Mouse (Mus musculus) forelimb bud, embryonic 11.5 days (tissue): Measurements from ENCODE around the gene Ankrd65.
"Not testable (repeated sequence)": the region's sequence is repeated elsewhere in the genome, so short reads cannot be mapped to it uniquely, and the experiment has no call there.

Experiments used
- DNase-seq: peaks from one replicate; pipeline ENCODE4 v3.0.0-alpha.2; 2012; ENCODE audit warnings: low read depth, low spot score

Ankrd65 gene

GRCm38 (mm10) chr4:155774971-155775740 lies 15.1 kb upstream of the Ankrd65 start:
- no peak for DNase-seq

DNA sequence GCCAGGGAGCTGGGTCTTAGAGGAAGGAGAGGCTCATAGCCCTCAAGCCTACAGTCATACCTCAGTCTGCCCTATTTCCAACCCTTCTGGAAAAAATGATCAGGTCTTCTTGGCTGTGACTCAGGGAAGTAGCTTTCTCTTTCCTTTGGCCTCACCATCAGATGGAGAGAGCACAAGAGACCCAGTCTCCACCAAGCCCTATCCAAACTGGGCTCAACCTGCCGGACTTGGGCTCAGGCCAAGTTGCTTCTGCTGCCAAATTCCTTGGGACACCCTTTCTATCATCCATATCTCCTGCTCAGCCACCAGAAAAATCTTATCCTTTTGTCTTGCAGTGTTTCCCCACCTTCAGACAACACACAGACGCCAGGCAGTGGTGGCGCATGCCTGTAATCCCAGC lies 14.4 kb upstream of the Ankrd65 start:
- DNase-seq = no peak

DNA sequence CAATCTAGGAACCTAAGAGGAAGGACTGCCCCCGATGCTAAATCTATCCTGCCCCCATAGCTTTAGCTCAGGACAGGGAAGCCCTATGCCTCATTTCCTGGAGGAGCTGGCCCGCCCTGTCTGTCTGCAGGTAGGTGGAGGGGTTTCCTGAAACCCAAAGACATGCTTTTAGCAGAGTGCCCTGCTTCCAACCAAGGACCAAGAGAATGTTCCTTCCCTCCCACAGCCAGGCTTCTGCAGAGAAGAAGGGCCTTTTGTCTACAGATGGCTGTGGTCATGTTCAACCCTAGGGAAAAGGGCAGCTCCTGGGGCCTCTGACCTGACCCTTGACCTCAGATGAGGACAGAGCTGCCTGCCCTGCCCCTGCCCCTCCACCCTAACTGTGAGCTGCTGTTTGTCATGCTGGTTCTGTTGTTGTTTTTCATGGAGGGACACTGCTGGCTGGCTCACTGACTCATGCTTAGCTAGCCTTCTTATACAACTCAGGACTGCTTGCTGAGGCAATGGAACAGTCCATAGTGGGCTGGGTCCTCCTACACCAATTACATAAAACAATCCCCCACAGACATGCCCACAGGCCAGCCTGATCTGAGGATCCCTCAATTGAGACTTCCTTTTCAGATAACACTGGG lies 13.4 kb upstream of the Ankrd65 start:
- no peak for DNase-seq

DNA sequence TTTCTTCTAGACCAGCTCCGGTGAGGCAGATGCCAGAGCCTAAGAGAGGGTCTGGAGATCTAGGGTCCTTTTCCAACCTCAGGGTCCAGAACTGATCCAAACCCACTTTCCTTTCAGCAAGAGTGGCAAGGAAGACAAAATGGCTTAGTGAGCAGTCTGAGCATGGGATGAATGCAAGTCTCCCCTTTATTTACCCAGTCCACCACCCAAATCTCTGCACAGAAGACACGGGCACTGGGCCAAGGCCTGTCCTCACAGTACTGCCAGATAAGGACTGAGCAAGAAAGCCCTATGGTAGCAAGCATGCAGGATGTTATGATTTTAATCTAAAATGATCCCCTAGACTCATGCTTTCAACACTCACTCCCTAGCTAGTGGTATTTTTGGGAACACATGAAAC lies 12.4 kb upstream of the Ankrd65 start:
- DNase-seq = no peak

GRCm38 (mm10) chr4:155779498-155779897 lies 10.7 kb upstream of the Ankrd65 start:
- DNase-seq = no peak

GRCm38 (mm10) chr4:155780895-155781294 lies 9.3 kb upstream of the Ankrd65 start:
- DNase-seq = peak; percentile 45

DNA sequence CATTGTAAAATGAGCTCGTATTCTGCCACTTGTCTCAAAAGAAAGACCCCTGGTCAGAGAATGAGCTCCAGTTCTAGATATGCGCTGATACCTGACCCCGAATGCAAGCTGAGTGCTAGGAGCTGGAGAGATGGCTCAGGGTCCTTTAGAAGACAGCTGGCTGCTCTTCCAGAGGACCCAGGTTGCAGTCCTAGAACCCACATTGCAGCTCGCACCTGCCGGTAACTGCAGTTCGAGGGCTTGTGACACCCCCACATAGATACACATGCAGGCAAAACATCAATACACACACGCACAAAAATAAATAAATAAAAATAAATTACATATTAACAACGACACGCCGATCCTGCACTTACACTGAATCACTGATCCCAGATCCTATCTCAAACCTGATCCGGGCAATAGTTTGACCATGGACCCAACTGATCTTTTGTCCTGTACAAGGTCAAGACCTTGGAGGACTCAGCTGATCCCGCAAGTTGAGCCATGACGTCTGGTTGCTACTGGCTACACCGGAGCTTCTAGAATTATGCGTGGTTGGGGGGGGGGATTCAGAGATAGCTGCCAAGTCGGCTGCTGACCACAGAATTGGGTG lies 6.7 kb upstream of the Ankrd65 start:
- DNase-seq = no peak

DNA sequence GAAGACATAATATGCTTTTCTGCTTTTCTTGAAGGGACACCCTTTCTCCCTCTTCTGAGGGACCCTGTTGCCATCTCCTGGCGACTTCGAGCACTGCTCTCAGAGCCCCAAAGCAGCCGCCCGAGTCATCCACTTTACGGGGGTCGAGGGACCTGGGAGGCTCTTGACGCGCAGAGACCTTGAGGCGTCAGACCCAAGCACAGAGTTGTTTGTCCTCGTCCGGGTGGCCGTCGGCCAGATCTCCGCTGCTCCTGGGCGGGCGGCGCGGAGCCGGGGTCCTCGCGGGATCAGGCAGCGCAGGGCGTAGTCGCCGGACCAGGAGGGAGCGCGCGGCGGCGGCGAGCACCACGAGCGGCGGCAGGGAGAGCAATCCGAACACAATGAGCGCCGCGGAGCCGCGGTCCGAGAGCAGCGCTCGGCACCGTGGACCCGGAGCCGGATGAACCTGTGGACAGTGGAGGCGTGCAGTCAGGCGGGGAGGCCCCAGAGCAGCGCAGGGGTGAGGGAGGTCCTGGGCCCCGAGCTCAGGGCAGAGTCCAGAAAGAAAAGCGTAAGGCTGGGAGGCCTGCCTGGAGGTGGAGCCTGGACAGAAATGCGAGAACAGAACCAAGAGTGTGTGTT lies 6.0 kb upstream of the Ankrd65 start:
- DNase-seq = peak; percentile 74

DNA sequence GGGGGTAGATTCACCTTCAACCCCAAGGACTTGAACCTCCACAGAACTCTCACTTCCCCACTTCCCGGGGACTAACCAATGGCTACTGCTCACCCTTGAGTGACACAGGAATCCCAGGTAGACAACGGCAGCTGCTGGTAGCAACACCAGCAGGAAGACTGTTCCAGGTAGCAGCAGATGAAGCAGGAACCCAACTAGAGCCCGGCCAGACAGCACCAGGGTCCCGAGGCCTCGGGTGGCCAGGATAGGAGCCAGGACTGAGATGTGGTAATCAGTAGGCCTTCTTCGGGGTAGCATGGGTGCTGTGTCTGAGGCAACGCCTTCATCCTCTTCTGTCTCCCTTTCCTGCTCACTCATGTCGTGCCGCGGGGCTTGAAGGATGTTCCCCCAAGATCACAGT lies 5.0 kb upstream of the Ankrd65 start:
- DNase-seq = no peak

GRCm38 (mm10) chr4:155785819-155786218 lies 4.4 kb upstream of the Ankrd65 start, which contains the start of gene Tmem88b:
Gene Tmem88b, minus strand, starts transcription at chr4:155785874.
- no peak for DNase-seq

GRCm38 (mm10) chr4:155788300-155788699 lies 1.9 kb upstream of the Ankrd65 start:
- DNase-seq = no peak

- DNase-seq = not testable (repeated sequence)
These were observed 1.4 kb upstream of the Ankrd65 start for GRCm38 (mm10) chr4:155788833-155789232.

DNA sequence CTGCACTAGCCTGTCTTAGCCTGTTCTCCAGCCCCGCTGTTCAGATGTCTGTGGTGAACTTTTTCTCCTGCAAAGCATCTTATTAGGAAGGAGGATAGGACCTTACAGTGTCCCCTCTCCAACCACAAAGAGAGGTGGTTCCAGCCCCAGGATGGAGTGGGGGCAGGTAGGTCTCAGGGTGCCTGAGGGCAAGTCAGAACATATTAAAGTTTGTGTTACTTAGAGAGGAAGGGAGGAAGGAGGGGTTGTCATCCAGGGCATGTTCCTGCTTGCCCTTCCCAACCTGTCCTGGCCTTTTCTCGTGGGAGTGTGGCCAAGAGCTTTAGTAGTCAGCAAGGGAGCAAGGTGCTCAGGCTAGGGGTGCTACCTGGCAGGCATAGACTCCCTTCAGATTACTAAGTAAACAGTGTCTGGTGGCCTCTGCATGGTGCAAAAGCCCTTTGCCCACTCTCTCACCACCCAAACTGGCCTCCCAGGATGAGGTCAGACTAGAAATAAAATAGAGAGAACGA lies 467 bp downstream of the Ankrd65 start:
- DNase-seq = no peak

- no peak for DNase-seq
These were observed 1.1 kb downstream of the Ankrd65 start for GRCm38 (mm10) chr4:155791240-155791933.

DNA sequence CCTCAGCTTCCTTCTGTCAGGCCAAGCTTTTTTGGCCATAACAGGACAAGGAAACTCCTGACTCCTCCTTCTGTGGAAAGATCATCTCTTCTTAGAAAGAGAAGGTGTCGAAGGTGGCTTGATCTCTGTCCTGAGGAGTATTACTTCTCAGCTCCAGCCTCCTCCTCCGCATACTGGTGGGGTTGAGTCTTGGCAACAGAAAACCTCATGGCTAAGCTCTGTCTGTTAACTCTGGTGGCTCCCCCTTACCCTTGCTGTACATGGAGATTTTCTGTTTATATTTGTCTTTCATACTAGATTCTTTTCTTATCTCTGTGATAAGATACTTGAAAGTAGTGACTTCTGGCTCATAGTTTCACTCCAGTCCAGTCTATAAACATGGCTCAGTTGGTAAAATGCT lies 3.5 kb downstream of the Ankrd65 start:
- no peak for DNase-seq

- DNase-seq = no peak
These were observed 11.8 kb downstream of the Ankrd65 start for GRCm38 (mm10) chr4:155802075-155802474.

GRCm38 (mm10) chr4:155802741-155803339 lies 12.6 kb downstream of the Ankrd65 start, which contains the start of gene Mrpl20:
Gene Mrpl20, plus strand, starts transcription at chr4:155802878.
- no peak for DNase-seq

DNA sequence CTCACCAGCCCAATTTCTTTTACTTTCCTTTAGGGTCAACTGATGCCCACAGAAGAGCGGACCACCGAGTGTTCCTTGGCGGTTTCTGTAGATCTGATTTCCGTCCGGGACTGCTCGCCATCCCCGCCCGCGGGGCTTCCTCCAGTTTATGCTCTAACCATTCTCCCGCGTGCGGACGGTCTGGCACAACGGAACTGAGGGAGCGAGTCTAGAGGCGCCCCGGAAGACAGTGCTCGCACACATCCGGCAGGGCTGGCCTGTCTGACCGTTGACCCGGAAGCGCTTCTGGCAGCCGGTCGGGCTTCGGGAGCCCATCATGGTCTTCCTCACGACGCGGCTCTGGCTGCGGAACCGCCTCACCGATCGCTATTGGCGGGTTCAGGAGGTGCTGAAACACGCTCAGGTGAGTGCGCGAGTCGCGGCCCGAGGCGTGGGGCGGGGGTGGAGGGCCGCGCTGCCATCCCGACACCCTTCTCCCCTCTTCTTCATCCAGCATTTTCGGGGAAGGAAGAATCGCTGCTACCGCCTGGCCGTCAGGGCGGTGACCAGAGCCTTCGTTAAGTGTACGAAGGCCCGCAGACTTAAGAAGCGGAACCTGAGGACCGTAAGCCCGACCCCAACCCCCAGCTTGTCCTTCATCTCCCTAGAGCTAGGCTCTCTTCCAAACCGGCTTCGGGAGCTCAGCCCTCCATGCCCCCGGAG lies 13.3 kb downstream of the Ankrd65 start:
- DNase-seq = peak; percentile 95

DNA sequence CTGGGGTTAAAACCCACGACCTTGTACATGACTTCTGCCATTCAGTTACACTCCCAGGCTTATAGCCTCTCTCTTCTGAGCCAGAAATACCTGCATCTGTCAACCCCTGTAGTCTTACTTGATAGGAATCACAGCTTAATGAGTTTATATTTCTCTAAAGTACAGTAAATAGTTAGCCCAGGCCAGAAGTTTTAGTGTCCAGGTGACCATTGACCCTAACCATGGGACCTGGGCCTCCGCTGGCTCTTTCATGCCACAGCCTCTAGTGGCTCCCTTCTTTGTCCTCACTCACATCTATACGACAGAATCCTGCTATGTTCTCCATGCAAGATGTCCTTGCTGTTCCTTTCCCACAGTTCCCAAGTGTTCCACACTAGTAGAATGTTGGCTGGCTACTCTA lies 17.6 kb downstream of the Ankrd65 start:
- no peak for DNase-seq

GRCm38 (mm10) chr4:155811929-155812664 lies 21.9 kb downstream of the Ankrd65 start, which contains the start of gene Ccnl2:
Gene Ccnl2, plus strand, starts transcription at chr4:155812489.
- DNase-seq = peak; percentile 94
